Mouse (Mus musculus) frontal cortex, postnatal 14 days (tissue): ENCODE results near the gene Cntfr.

ENCODE experiments used
- DNase-seq, 2 experiments: peaks; one replicate each; pipeline ENCODE4 v3.0.0; 2022; ENCODE audit warnings: low spot score in 2 of 2

Gene Cntfr

GRCm38 (mm10) chr4:41679291-41679690 is 17.6 kb downstream of the Cntfr start:
- no peak for DNase-seq

DNA sequence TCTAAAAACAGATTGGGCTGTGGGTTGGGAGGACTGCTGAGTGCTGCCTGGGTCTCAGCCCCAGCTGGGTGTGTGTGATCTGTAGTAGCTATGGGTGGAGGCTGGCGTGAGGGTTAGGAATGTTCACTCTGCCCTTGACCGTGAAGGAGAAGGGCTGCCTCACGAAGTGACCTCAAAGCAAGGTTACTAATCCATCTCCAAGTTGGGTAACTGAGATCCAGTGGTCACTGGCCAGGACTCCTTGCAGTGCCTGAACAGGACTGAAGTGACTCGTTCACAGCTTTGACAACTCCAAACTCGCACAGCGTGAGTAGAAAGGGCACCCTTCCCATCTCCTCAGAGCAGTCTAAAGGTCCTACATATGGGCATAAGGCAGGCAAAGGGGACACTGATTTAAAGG is 18.0 kb downstream of the Cntfr start:
- no peak for DNase-seq

DNA sequence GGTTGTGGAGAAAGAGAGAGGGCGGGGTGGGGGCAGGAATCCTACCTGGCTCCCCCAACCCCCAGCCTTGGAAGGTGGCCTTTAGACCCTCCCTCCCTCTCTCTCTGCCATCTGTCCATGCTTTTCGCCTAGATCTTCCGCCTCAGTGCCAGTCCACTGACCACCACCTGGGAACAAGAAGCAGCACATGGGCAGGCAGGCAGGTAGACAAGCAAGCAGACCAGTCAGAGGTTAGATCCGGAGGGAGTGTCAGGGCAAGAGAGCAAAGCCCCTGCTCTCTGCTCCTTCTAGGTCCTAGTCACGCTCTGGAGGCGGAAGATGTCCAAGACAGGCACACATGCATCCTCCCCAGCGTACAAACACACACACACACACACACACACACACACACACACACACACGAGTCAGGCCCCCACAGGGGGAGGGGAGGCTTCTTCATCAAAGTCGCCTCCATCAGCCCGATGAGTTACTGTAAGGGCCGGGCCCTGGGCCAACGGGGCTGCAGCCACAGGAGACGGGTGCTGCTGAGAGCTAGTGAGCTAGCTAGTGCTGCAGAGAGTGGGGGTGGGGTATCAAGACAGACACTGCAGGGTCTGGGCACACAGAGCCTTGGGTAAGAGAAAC is 19.8 kb downstream of the Cntfr start:
- no peak for DNase-seq

DNA sequence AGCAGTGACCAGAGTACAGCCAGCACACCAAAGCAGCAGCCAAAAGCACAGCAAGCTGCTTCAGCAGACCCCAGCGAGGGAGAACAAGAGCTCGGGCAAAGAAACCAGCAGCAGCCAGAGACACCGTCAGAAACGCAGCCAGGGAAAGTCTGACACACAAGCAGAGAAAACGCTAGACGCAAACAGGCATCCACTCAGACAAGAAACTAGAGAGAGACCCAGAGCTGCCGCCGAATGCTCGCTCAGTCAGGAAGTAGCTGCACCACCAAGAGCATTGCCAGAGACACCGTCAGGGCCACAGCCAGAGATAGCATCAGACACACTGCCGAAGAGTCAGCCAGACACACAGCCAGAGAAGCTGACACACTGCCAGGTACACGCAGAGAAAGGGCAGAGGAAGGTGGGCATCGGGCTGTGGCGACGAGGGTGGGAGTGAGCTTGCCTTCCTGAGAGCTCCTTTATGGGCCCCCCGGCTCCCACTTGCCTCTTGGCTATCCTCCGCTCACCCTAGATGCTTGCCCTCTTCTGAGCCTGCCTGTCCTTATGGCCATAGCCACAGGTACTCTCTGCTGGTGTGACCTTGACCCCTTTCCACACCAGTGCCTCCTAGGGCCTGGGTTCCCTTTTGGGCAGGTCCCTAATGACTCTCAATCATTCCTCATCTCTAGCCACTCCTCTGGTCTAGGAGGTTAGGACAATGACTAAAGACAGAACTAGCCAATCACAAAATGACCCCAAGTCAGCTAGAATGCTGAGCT is 20.5 kb downstream of the Cntfr start:
- DNase-seq, result no peak

GRCm38 (mm10) chr4:41673186-41673585 is 23.7 kb downstream of the Cntfr start:
- no peak for DNase-seq

DNA sequence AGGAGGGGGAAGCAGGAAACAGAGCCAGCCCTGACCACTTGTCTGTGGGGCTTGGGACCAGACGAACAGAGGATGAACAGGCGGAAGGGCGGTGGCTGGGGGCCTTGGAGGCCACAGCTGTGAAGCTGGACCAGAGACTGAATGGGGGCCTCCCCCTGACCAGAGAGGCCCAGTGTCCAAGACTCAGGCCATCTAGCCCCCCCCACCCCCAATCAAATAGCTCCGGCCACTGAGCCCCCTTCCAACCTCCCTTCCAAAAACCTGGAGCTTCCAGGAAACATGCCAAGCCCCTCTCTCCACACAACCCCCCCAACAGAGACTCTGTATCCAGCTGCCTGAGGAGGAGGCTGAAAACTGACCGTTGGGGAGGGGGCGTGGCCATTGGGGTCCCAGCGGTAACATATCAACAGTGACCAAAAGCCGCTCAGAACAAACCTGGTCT is 24.3 kb downstream of the Cntfr start:
- DNase-seq, result no peak

DNA sequence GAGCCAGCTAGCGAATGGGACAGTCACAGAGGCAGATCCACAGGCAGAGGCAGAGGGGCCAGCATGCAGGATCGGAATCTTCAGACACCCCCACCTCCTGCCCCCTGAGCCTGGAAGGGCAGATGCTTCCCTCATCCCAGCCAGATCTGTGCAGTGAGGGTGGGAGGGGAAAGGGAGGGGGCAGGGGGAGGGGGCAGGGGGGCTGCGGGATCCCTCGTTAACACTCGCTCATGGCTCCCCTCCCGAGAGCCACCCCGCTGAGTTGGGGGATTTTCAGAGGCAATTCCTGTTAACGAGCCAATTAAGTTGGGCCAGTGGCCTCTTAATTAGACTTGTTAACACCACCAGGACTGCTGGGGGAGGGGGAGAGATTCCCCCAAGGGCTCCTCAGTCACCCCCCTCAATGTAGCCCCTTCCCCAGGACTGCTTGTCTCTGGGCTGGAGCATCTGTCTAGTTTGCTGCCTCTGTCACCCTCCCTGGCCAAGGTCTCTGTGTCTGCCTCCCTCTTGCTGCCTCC is 24.9 kb downstream of the Cntfr start:
- DNase-seq, result no peak

GRCm38 (mm10) chr4:41671500-41671899 is 25.4 kb downstream of the Cntfr start:
- DNase-seq, result no peak

GRCm38 (mm10) chr4:41670836-41671235 is 26.1 kb downstream of the Cntfr start:
- no peak for DNase-seq

DNA sequence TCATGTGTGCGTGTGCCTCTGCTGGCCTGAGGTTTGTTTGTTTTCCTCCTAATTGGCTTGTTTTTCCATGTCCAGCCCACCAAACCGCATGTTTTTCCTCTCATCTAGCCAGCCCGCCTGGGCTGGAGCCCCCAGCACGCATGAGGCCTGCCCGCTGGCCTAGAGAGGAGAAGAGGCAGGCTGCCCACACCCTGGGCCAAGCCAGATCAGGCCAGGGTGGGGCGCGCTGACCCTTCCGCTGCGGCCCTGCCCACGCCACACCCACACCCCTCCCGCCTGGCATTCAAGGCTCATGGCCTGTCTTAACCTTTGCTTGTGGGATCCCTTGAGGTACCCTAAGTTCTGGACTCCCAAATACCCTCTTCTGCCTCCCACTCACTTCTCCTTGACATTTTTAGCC is 30.2 kb downstream of the Cntfr start:
- no peak for DNase-seq

- no peak for DNase-seq
These were observed 31.7 kb downstream of the Cntfr start for GRCm38 (mm10) chr4:41665009-41665675.

DNA sequence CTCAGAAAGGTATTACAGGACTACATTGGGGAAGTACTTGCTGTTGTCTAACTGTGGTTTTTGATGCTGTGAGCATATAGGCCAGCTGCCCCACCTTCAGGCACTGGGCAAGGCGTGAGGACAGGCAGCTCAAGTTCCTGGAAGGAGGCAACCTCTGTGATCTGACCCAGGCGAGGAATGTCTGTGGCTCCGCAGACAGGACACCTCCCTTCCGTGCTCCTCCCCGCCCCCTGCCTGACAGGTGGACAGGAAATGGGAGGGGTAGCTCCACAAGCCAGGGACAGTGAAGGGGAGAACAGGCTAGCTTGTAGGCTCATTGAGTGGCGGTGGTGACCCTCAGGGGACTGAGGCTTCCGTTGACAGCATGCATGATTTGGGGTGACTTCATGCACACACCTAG is 32.4 kb downstream of the Cntfr start:
- no peak for DNase-seq

DNA sequence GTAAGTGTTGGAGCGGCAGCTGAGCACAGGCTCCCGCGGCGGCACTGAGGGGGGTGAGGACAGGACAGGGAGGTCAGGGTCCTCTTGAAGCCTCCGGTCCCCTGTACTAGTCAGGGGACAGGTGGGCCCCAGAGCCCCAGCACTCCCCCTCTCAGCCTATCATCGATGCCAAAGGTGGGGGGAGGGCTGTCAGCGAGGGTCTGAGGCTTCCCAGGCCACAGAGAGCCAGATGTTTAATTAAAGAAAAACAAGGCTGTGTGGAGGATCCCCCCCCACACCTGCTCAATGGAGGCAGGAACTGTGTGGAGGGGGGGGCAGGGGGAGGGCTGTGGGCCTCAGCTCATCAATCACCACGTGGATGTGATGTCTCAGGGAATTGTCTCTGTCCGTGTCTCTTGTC is 33.3 kb downstream of the Cntfr start:
- no peak for DNase-seq

- DNase-seq, result no peak
These were observed 34.2 kb downstream of the Cntfr start for GRCm38 (mm10) chr4:41662723-41663122.

DNA sequence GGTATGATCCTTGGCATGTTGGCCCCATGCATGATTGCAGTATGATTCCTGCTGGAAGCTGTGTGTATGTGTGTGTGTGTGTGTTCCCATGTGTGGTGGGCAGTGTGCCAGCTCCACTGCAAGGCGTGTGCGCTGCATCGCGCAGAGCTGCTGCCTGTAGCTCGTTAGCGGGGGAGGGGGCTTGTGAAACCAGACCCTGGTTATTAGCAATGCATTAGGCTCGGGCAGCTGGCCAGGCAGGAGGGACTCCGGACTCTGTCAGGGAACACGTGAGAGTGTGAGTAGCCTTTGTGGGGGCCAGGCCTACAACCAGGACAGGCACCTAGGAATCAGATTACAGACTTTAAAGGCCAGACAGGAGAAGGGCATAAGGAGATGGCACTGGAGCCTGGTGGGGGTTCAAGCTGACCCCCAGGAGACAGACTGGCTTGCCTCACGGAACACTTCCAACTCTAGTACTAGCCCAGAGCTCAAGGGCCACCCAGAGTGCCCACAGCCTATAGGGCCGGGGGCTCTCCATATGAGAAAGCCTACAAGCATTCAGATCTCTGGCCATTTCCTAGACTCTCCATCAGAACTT is 35.9 kb downstream of the Cntfr start:
- no peak for DNase-seq

GRCm38 (mm10) chr4:41659556-41659955 is 37.3 kb downstream of the Cntfr start:
- DNase-seq, result no peak

DNA sequence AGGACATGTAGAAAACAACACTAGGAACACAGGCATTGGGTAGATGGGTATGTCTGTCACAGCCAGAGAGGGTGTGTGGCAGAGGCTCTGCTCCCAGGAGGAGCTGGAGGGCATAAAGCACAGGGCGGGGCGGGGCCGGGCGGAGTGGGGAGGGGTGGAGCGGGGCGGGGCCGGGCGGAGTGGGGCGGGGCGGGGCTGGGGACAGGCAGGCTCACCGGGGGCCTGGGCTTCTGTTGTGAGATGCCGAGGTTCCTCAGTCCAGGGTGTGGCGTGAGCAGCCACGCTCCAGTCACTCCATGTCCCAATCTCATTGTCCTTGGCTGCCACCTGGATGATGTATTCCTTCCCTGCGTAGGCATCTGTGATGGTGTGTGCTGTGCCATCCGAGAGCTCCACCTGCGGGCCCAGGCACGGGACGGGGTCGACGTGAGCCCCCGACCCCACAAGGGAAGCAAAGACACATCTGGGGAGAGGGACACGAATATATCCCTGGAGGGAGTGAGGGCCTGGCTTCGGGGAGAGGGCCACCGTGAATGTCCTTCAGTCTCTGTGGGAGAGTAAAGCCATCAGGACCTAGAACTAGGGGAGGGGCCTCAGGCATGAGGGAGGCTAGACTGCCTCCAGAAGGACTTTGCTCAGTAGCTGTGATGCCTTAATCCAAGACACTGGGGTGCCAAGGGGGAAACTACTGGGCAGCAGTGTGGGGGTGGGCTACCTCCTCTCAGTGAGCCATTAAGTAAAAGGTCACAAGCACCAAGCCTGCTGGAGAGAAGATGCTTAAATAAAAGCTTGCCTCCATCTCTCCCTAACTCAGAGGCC is 38.1 kb downstream of the Cntfr start:
- DNase-seq, result no peak

DNA sequence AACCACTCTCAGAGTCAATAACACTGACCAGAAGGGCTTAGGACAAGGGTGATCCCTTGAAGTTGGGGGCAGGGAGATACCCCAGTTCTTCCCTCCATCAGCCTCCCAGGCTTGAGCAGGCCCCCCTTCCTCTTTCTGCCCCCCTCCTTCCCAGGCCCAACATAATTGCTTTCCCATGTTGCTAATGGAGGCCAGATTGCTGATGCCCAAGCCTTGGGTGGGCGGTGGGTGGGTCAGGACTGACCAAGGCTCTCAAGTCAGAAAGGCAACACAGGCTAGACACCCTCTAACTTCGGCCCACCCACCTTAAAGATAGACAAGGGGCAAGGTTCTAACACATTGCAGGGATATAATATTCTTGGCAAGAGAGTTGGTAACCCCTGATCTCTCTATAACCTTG is 41.4 kb downstream of the Cntfr start:
- no peak for DNase-seq

- DNase-seq, result no peak
These were observed 42.7 kb downstream of the Cntfr start for GRCm38 (mm10) chr4:41654217-41654616.

DNA sequence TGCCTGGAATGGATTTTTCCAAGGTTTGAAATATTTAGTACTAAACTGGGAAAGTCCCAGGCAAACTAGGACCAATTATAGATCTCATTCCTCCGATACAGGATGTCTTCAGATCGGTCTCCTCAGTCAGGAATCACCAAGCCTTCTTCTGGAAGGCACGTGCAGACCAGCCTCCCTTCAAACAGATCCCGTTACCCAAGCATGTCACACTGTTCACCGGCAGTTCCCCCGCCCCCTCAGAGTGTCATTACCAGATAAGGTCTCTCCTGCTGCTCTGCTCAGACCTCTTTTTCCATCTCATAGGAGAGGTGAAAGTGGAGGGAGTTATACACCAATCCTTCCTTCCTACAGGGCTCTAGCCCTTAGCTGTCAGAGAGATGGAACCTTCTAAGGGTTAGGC is 43.2 kb downstream of the Cntfr start:
- no peak for DNase-seq

DNA sequence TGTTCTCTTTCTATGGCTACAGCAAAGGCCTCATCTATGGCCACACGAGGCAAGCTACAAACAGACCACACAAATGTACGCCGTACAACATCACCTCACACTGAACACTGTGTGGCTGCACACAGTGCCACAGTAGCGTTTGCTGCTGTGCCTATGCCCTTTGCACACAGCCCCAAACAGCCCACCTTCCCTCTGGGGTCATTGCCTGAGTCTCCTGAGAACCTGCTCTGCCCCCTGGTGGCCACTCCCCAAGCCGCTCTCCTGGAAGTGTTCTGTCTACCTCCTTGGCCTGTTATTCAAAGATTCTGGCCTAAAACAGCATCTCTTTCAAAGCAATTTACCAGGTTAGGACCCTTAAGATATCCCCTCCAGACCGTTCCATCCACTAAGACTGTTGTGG is 43.6 kb downstream of the Cntfr start:
- peak; percentile 39 to 65 for DNase-seq

DNA sequence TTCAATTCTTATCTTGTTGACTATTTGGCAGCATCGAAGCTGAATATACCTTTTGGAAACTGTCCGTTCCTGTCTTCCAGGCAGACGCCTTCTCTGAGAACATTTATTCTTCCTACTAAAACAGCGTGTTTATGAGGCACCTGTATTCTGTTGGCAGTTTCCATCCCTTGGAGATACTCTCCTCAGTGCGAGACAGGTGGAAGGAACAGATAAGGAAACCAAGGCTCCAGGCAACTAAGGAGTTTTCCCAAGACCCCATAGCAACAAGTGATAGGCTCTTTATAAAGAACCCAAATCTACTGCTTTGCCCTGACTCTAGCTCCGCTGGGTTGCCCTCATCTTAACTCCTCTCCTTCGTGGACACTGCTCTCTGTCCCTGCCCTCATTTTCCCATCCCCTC is 48.3 kb downstream of the Cntfr start:
- DNase-seq, result no peak
